Mouse (Mus musculus) stomach, postnatal 0 days (tissue): Measurements from ENCODE around the gene Ermp1. TPM values are rescaled to one million over a fixed set of nuclear protein-coding genes. Genes with fewer than 3 reads are reported as not detected.

Source experiments
- ATAC-seq: fragments of 200-750 bp; cut with Nextera tagmentation; 2 replicates; pipeline ENCODE4 v1.8.0; 2017; ENCODE audit not compliant: low FRiP score, low TSS enrichment
- DNase-seq: peaks from one replicate; pipeline ENCODE4 v3.0.0-alpha.2; 2016; ENCODE audit warnings: low spot score
- H3K27ac ChIP-seq: fragments of 300-500 bp; sonication (generic); replicated peaks from 2 replicates; pipeline ENCODE4 v1.5.1; 2014; ENCODE audit warnings: mild to moderate bottlenecking, control low read depth
- H3K27me3 ChIP-seq: fragments of 300-500 bp; sonication (generic); 2 replicates; pipeline ENCODE4 v1.6.1; 2014; ENCODE audit warnings: low read length; ENCODE audit not compliant: control insufficient read depth, insufficient read depth
- H3K36me3 ChIP-seq: fragments of 300-500 bp; sonication (generic); 2 replicates; pipeline ENCODE4 v1.6.1; 2014; ENCODE audit warnings: low read length, mixed read lengths; ENCODE audit not compliant: control insufficient read depth, insufficient read depth
- H3K4me1 ChIP-seq: fragments of 300-500 bp; sonication (generic); replicated peaks from 2 replicates; pipeline ENCODE4 v1.6.1; 2014; ENCODE audit warnings: antibody characterized with exemption; ENCODE audit not compliant: control insufficient read depth, insufficient read depth
- H3K4me2 ChIP-seq: fragments of 300-500 bp; sonication (generic); replicated peaks from 2 replicates; pipeline ENCODE4 v1.6.1; 2014; ENCODE audit warnings: low read depth, mild to moderate bottlenecking, control low read depth, moderate library complexity
- H3K4me3 ChIP-seq: fragments of 300-500 bp; sonication (generic); 2 replicates; pipeline ENCODE4 v1.5.1; 2014; ENCODE audit warnings: low read depth, low read length, control low read depth
- H3K9ac ChIP-seq: fragments of 300-500 bp; sonication (generic); 2 replicates; pipeline ENCODE4 v1.6.1; 2014; ENCODE audit warnings: mild to moderate bottlenecking, low read length, control low read depth, mixed read lengths
- H3K9me3 ChIP-seq: fragments of 300-500 bp; sonication (generic); 2 replicates; pipeline ENCODE4 v1.6.1; 2016; ENCODE audit warnings: low read length; ENCODE audit not compliant: control insufficient read depth
- CTCF ChIP-seq: IDR thresholded peaks from 2 replicates; pipeline ENCODE4 v1.5.1; 2016; ENCODE audit warnings: antibody characterized with exemption, low read depth, mild to moderate bottlenecking, moderate library complexity
- EP300 ChIP-seq: optimal IDR thresholded peaks from 2 replicates; pipeline ENCODE3; 2016; ENCODE audit warnings: antibody characterized with exemption
- whole genome bisulfite sequencing: fragments of 180-500 bp; shearing (Covaris S2); extraction: QIAGEN DNeasy Blood & Tissue Kit; methylation state at CpG from one replicate; pipeline ENCODE4 v1.1.7; 2014; 5-methylcytosine and 5-hydroxymethylcytosine counted together
- polyA plus RNA-seq: library from polyadenylated mRNA; unstranded; fragments of >200 nt; fragmentation: Nextera tagmentation; extraction: Ambion mirVana; gene quantifications from 2 replicates; pipeline ENCODE4 v1.2.1, GENCODE M21; 2015

Gene Ermp1
- polyA plus RNA-seq, 1 experiment from 2014 or later, result 19.9 TPM

- H3K36me3 ChIP-seq, result no peaks in the 10 kb centered on the region
- no peaks in the 10 kb centered on the region for H3K9me3 ChIP-seq
- H3K4me3 ChIP-seq, result no peak overlapping the region
- H3K9ac ChIP-seq, result no peak overlapping the region
- DNase-seq, result no peak
- no peaks in the 10 kb centered on the region for H3K27me3 ChIP-seq
- ATAC-seq, result no peak
- WGBS, result 81% methylated on average over 9 of the region's 9 CpGs
- H3K4me2 ChIP-seq, result no peak overlapping the region
- peak overlapping the region; percentile 56 for H3K27ac ChIP-seq
- 0 out of 2 replicates have a peak, but pooled peaks cover 2% of the 10 kb centered on the region for H3K4me1 ChIP-seq
- TF ChIP-seq EP300 (no peak), CTCF (no peak)
These were observed 5.6 kb upstream of the Ermp1 start for GRCm38 (mm10) chr19:29653768-29654265.

GRCm38 (mm10) chr19:29649683-29650082, 1.5 kb upstream of the Ermp1 start:
- ATAC-seq (no peak), DNase-seq (no peak)

GRCm38 (mm10) chr19:29648550-29648914, 317 bp upstream of the Ermp1 start:
- Histone ChIP-seq H3K4me2 (peak overlapping the region; percentile 52; the same call in 1 of the 2 replicates), H3K36me3 (no peaks in the 10 kb centered on the region), H3K27ac (0 out of 2 replicates have a peak overlapping the region, but pooled peaks have one; percentile 13), H3K9me3 (no peaks in the 10 kb centered on the region), H3K4me1 (no peaks in the 10 kb centered on the region), H3K27me3 (no peaks in the 10 kb centered on the region), H3K9ac (no peak overlapping the region), H3K4me3 (no peak overlapping the region)
- DNase-seq (no peak), ATAC-seq (no peak)
- WGBS, result 28% methylated on average over 4 of the region's 4 CpGs
- TF ChIP-seq CTCF (no peak), EP300 (no peak)

More at GRCm38 (mm10) chr19:29649683-29650082, 1.5 kb upstream of the Ermp1 start:
- Histone ChIP-seq H3K9me3 (no peaks in the 10 kb centered on the region), H3K9ac (no peak overlapping the region), H3K4me1 (no peaks in the 10 kb centered on the region), H3K27ac (no peak overlapping the region), H3K27me3 (no peaks in the 10 kb centered on the region), H3K4me2 (no peak overlapping the region), H3K4me3 (no peak overlapping the region), H3K36me3 (no peaks in the 10 kb centered on the region)
- no peak for TF ChIP-seq CTCF
- no peak for TF ChIP-seq EP300
- 52% methylated on average over 1 of the region's 1 CpGs for WGBS

GRCm38 (mm10) chr19:29644747-29645146, 3.5 kb downstream of the Ermp1 start:
- no peak overlapping the region for H3K27ac ChIP-seq
- ATAC-seq (no peak), DNase-seq (no peak)
- H3K36me3 ChIP-seq, result no peaks in the 10 kb centered on the region
- TF ChIP-seq EP300 (no peak), CTCF (peak; percentile 50)
- H3K27me3 ChIP-seq, result no peaks in the 10 kb centered on the region
- H3K9ac ChIP-seq, result no peak overlapping the region
- no peak overlapping the region for H3K4me3 ChIP-seq
- no peaks in the 10 kb centered on the region for H3K4me1 ChIP-seq
- no peaks in the 10 kb centered on the region for H3K9me3 ChIP-seq
- WGBS, result 97% methylated on average over 6 of the region's 6 CpGs
- H3K4me2 ChIP-seq, result no peak overlapping the region

DNA sequence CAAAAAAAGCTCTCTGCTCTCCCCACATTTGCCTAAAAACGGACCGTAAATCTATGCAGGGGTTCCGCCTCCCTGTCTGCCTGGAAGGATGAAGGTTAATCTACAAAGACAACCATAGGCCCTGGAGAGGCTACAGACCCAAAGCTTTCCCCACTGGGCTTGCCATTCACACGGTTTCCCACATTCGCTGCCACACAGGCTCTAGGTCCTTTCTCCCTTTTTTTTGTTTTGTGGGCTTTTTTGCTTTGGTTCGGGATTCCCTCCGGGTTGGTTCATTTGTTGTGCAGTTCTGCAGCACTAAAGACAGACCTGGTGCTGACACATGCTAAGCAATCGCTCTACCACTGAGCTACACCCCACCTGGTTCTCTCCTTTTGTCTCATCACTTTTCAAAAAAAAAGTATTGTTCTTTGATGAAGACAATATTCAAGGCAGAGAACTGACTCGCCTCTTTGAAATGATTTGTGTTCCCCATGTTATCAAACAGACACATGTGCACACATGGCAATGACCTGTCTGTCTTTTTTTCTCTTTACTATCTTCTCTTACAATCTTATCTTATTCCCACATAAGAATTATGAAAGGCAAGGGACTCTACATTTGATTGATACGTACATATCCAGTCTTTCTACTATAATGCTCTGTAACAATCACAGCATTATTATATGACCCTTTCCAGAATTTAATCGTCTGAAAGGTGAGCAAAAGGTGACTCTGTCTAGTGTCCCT, 4.9 kb downstream of the Ermp1 start:
- H3K27ac ChIP-seq, result no peak overlapping the region
- TF ChIP-seq EP300 (no peak), CTCF (no peak)
- ATAC-seq, result no peak
- no peaks in the 10 kb centered on the region for H3K4me1 ChIP-seq
- no peaks in the 10 kb centered on the region for H3K27me3 ChIP-seq
- no peak overlapping the region for H3K9ac ChIP-seq
- WGBS, result 89% methylated on average over 11 of the region's 11 CpGs
- H3K36me3 ChIP-seq, result no peaks in the 10 kb centered on the region
- DNase-seq, result no peak
- H3K4me3 ChIP-seq, result no peak overlapping the region
- H3K9me3 ChIP-seq, result no peaks in the 10 kb centered on the region
- H3K4me2 ChIP-seq, result no peak overlapping the region

DNA sequence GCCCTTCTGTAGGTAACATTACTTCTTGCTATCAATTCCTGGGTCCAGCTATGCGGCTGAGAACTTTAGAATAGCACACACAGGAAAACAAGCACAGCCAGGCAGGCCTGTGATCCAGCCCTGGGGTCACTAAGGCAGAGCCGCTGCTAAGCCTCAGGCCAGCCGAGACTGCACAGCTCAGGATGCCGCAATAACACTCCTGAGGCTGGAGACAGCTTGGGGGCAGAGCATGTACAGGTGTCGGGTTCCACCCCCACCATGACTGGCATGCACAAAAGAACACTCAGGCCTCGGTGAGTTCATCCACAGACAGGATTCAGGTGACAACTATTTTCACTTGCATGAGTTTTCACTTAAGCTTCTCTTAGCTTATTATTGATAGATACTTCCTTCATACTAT, 6.0 kb downstream of the Ermp1 start:
- no peak for TF ChIP-seq CTCF
- no peak for TF ChIP-seq EP300
- WGBS, result 65% methylated on average over 6 of the region's 6 CpGs
- no peak overlapping the region for H3K4me2 ChIP-seq
- H3K27me3 ChIP-seq, result no peaks in the 10 kb centered on the region
- H3K9ac ChIP-seq, result no peak overlapping the region
- H3K9me3 ChIP-seq, result no peaks in the 10 kb centered on the region
- H3K36me3 ChIP-seq, result no peaks in the 10 kb centered on the region
- H3K4me3 ChIP-seq, result no peak overlapping the region
- no peak for DNase-seq
- no peak overlapping the region for H3K27ac ChIP-seq
- H3K4me1 ChIP-seq, result no peaks in the 10 kb centered on the region
- ATAC-seq, result no peak
